Mouse (Mus musculus) liver, adult (tissue): ENCODE measurements around the gene Pccb.

Experiments used
- GATA4 ChIP-seq: IDR thresholded peaks from 2 replicates; pipeline ENCODE4 v1.6.1; 2014; ENCODE audit warnings: mild to moderate bottlenecking, low read length; ENCODE audit not compliant: insufficient replicate concordance

The Pccb gene

GRCm38 (mm10) chr9:101062253-101062780, 27.6 kb upstream of the Pccb start:
- no peak for TF ChIP-seq GATA4

GRCm38 (mm10) chr9:101061035-101061434, 26.3 kb upstream of the Pccb start:
- TF ChIP-seq GATA4, result no peak

DNA sequence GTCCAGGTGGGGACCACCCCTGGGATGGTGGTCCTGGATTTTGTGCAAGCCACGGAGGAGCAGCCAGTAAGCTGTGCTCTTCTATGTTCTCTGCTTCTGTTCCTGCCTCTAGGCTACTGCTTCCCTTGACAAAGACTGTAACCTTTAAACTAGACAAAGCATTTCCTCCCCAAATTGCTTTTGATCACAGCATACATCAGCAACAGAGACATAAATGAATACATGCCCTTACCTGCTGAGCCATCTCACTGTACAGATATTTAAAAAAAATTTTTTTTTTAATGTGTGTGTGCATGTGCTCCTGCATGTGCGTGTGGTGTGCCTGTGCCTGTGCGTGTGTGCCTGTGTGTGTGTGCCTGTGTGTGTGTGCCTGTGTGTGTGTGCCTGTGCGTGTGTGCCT, 22.5 kb upstream of the Pccb start:
- no peak for TF ChIP-seq GATA4

- no peak for TF ChIP-seq GATA4
Measured at GRCm38 (mm10) chr9:101053279-101053678, 18.6 kb upstream of the Pccb start.

GRCm38 (mm10) chr9:101052691-101053090, 18.0 kb upstream of the Pccb start:
- no peak for TF ChIP-seq GATA4

DNA sequence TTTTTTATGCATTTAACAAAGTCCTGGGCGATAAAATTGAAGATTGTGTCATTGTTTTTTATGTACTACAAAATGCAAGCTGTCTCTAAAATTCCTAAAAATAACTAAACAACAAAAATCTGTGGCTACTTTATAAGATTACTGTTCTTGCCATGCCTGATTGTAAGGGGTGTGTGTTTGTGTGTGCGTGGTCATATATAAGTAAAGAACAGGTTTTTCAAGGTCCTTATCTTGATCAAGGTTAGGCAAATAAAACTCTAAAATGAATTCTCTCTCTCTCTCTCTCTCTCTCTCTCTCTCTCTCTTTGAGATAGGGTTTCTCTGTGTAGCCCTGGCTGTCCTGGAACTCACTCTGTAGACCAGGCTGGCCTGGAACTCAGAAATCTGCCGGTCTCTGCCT, 17.3 kb upstream of the Pccb start:
- no peak for TF ChIP-seq GATA4

DNA sequence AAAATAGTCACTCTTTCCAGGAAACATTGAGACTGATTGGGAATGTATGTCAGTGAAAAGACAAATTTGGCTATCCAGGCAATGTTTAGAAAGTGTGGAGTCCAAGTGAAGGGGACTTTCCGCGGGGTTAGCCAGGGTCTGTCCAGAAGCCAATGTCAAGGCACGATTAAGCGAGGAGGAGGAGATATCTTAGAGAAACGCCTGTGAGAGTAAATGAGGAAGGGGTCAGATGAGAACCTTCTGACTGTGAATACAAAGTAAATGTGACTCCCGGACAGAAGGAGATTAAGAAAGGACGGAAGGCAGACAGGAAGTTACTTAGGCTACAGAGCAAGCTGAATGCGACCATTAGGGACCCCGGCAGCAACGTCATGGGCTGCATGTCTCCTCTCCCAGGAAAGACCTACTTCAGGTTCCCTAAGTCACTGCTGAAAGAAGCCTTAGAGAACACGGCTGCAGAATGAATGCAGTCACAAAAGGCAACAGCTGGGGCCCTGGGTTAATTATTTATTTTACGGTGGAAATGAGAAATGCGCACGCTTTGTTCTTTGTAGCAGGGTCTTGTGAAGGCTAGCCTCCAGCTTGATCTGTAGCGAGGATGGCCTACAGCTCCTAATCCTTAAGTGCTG, 11.1 kb upstream of the Pccb start:
- no peak for TF ChIP-seq GATA4

GRCm38 (mm10) chr9:101042249-101042648, 7.6 kb upstream of the Pccb start:
- TF ChIP-seq GATA4, result no peak

DNA sequence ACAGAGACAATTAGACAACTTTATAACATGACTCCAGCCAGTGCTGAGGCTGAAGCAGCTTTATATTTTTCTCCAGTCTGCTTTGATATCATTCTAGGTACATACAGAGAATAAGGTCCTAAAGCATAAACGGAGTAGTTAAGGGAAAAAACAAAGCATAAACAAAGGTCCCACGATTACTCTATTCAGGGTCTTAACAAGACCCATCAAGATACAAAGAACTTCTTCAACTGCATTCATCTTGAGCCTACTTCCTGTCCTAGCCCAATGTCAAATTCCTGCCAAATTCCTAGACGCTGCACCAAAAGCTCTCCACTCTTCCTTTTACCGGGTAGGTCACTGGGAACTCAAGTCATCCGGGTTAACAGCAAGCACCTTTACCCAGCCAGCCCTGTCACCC, 6.8 kb upstream of the Pccb start:
- TF ChIP-seq GATA4, result no peak

- TF ChIP-seq GATA4, result no peak
Measured at GRCm38 (mm10) chr9:101038634-101039033, 3.9 kb upstream of the Pccb start.

DNA sequence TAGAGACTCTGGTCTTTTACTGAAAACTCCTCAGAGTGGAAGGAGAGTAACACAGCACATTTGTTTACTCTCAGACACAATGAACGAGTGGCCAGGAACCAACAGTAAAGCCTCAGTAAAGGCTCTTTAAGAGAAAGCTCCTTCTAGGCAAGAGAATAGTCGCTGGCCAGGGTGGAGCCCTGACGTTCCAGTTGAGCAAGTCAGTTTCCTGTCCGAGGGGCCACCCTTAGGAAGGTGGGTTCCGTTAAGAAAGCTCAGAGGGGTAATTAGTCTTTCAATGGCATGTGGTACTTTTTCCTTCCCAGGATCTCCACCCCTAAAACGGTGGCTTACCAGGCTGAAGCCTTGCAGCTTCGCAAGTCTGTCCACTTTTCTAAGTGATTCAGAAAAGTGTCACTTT, 2.7 kb upstream of the Pccb start:
- TF ChIP-seq GATA4, result no peak

DNA sequence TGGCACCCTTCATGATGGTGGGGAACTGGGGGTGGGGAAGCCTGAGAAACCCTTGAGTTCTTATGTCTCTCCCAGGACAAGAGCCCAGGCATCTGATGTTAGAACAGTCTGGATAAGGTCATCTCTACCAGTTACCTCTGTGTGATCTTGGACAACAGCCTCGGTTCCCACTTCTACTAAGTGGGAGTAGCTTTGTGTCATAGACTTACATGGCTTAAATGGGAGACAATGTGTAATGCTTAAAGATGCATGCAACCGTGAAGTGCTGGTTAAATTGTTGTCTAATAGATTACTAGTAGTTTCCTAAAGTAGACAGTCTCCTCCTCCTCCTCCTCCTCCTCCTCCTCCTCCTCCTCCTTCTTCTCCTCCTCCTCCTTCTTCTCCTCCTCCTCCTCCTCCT, 2.2 kb upstream of the Pccb start:
- TF ChIP-seq GATA4, result no peak

DNA sequence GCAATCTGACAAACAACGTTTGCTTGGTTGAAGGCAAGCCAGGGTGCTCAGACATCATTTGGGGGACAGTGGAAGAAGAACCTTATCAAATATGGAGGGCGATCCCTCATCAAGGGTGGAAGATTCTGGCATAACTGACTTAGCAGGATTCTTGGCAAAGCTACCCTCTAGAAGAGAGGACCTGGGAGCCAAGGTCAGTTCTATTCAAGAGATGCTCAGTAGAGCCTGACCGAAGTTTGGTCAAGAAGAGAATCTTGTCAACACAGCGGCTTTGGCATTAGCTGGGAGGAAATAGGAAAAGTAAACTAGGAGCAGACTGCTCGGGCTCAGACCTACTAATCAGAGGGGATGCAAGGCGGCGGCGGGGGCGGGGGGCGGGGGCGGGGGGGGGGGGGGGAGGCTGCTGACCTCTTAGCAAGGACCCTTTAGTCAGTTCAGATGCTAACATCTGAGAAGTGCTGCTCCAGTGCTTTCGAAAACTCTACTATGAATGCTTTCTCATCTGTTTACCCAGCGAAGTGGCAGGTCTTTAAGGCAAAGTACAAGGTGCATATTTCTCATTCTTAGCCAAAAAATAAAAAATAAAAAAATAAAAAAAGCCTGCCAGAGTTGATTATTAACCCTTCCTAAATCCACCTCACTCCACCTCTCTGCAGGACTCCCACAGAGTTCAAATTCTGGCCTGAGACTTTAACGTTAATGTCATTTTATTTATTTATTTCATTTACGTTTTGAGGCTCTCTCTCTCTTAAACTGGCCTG, 1.3 kb upstream of the Pccb start:
- no peak for TF ChIP-seq GATA4

- TF ChIP-seq GATA4, result no peak
Measured at GRCm38 (mm10) chr9:101033761-101034447, 794 bp downstream of the Pccb start.

DNA sequence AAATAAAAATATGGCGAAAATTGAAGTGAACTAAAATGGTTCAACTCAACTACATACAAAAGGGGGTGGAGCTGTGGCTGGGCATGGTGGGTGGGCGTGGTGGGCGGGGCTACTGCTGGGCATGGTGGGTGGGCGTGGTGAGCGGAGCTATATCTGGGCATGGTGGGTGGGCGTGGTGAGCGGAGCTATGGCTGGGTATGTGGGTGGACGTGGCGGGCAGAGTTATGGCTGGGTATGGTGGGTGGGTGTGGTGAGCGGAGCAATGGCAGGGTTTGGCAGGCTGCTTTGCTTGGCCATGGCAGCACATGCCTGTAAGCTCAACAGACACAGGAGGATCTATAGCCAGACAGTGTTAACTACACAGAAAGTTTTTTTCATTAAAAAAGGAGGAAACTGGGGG, 15.9 kb downstream of the Pccb start:
- TF ChIP-seq GATA4, result no peak
